9 mouse cellular contexts compared by ENCODE assay signal in the genomic region with DNA sequence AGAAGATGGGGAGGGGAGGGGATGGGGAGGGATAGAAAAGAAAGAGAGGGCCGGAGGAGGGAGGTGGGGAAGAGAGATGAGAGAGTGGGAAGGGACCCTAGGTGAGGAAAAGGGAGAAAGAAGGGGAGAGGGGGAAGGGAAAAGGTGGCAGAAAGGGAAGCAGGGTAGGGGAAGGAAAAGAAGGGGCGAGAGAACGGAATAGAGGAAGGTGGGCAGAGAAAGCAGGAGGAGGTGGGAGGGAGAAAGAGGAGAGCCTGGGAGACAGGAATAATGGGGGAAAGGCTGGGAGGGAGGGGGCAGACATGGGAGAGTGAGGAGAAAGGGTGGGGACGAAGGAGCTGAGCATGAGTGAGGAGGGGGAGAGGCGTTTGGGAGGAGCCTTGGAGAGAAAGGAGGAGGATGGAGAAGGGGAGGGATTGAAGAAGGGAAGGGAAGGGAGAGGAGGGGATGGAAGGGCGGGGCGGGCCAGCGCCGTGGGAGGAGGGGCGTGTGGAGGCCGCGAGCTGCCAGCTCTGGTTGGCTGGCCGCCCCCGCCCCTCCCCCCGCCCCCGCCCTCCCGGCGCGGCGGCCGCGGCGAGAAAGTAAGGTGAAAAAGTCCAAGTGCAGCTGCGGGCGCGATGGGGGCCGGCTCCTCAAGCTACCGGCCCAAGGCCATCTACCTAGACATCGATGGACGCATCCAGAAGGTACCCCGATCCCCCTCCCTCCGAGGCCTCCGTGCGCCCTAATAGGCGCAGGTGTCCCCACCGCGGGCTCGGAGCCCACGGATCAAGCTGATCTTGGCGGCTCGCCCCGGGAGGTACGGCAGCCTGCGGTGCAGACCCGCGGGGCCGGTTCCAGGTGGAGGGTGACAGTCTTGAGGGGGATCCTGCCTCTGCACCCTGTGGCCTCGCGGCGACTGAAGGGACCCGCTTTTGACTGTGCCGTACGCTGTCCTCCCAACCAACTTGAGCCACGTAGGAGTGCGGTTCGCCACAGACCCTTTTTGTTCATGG. TPM values are rescaled to one million over a fixed set of nuclear protein-coding genes. Genes with fewer than 3 reads are reported as not detected.
A peak's percentile ranks its signal among the peaks of the same experiment; 100 is the strongest.
DNase-seq lines count a peak whose midpoint lies in the region; ATAC-seq and TF ChIP-seq lines count a peak whose summit lies in the region.
"Had no signal": no experiment of that assay in that cellular context is flagged by ENCODE, and none has a peak within 500 bp of the region (broad histone marks: within the 10 kb centered on the region; RNA-seq: fewer than 3 reads in every experiment).

A gene (plus strand): TSS at position 540 of the 995 bp plus-strand sequence.

- no peaks in the 10 kb centered on the region for H3K9me3 ChIP-seq in intestine, embryonic 16.5 days (ENCODE audit: control insufficient read depth, low read length)
- H3K9me3 ChIP-seq in midbrain, embryonic 10.5 days (replicated peaks), result no peaks in the 10 kb centered on the region

- peak within 1 kb of the TSS; percentile 84 for H3K9ac ChIP-seq in intestine, embryonic 16.5 days (ENCODE audit: low read depth, low read length)

- ATAC-seq in granulocyte monocyte progenitor cell, adult 5-6 weeks (replicated peaks; ENCODE audit: poor library complexity, severe bottlenecking), result peak; percentile 37; the same call in 1 of the 2 replicates
- ATAC-seq in intestine, embryonic 16.5 days, result peak; percentile 73
- ATAC-seq in activated CD4-positive, CD25-positive, alpha-beta regulatory T cell, adult 4 months, result no peak

- intact Hi-C loops in left cerebral cortex, postnatal 25 days (cut with DNase I), result no loop called here

- 2% methylated on average over 42 of the region's 56 CpGs for WGBS in intestine, embryonic 16.5 days
- WGBS in midbrain, embryonic 10.5 days, result 1% methylated on average over 50 of the region's 56 CpGs
- WGBS in small intestine, adult 2 months, result 4% methylated on average over 55 of the region's 56 CpGs

- H3K36me3 ChIP-seq in intestine, embryonic 16.5 days (ENCODE audit: control insufficient read depth, insufficient read depth, low read length), result no peaks in the 10 kb centered on the region
- H3K36me3 ChIP-seq in midbrain, embryonic 10.5 days, result no peaks in the 10 kb centered on the region
- no peaks in the 10 kb centered on the region for H3K36me3 ChIP-seq in small intestine, adult 2 months (ENCODE audit: control insufficient read depth, insufficient read depth, low read length)

- H3K4me3 ChIP-seq in intestine, embryonic 16.5 days (ENCODE audit: low read length), result peak within 1 kb of the TSS; percentile 80
- peak within 1 kb of the TSS; percentile 81 for H3K4me3 ChIP-seq in midbrain, embryonic 10.5 days
- peak within 1 kb of the TSS; percentile 89 for H3K4me3 ChIP-seq in small intestine, adult 2 months (ENCODE audit: low read depth, low read length)

- TF ChIP-seq POLR2A in small intestine, adult 2 months (IDR thresholded peaks at IDR 0.05; ENCODE audit: low read depth, low read length), result peak; percentile 68; the same call in 1 of the 2 replicates

- peak; percentile 62 to 80 for DNase-seq in adrenal gland, postnatal 36 days
- peak; percentile 72 for DNase-seq in embryo, embryonic 11.5 days (ENCODE audit: low read depth, low spot score)
- DNase-seq in left cerebral cortex, postnatal 25 days (ENCODE audit: low spot score in 2 of 2), result peak; percentile 57 to 64
- DNase-seq in midbrain, embryonic 10.5 days (ENCODE audit: low spot score), result peak; percentile 85

- peak within 1 kb of the TSS; percentile 44 for H3K27ac ChIP-seq in intestine, embryonic 16.5 days (ENCODE audit: low read length)
- H3K27ac ChIP-seq in midbrain, embryonic 10.5 days (replicated peaks), result peak within 1 kb of the TSS; percentile 88
- H3K27ac ChIP-seq in small intestine, adult 2 months (ENCODE audit: insufficient read depth, low read depth, low read length), result peak within 1 kb of the TSS; percentile 74
- H3K27ac ChIP-seq: macrophage had no signal

- H3K4me2 ChIP-seq in intestine, embryonic 16.5 days (ENCODE audit: low read depth, low read length), result peak within 1 kb of the TSS; percentile 93

- H3K4me1 ChIP-seq in intestine, embryonic 16.5 days (ENCODE audit: control insufficient read depth, insufficient read depth, low read length), result peaks cover 50% of the 10 kb centered on the region
- H3K4me1 ChIP-seq in midbrain, embryonic 10.5 days, result peaks cover 59% of the 10 kb centered on the region
- H3K4me1 ChIP-seq in small intestine, adult 2 months (ENCODE audit: control insufficient read depth, insufficient read depth, insufficient read length, low read length), result peaks cover 40% of the 10 kb centered on the region

- H3K27me3 ChIP-seq in intestine, embryonic 16.5 days (replicated peaks; ENCODE audit: control insufficient read depth, insufficient read depth, low read length), result no peaks in the 10 kb centered on the region
- H3K27me3 ChIP-seq in midbrain, embryonic 10.5 days (ENCODE audit: low read depth, poor library complexity, severe bottlenecking), result peaks cover 53% of the 10 kb centered on the region
- H3K27me3 ChIP-seq in small intestine, adult 2 months (ENCODE audit: control insufficient read depth, insufficient read depth, low read length), result no peaks in the 10 kb centered on the region

- TF ChIP-seq CTCF in small intestine, adult 2 months (IDR thresholded peaks at IDR 0.05; ENCODE audit: extremely low read depth, insufficient read length, insufficient replicate concordance, low read depth, low read length), result no peak

RNA-seq across cellular contexts. Expression of the gene that starts here (rescaled TPM):
- total RNA-seq in adrenal gland, postnatal 36 days (2021), result 1 to 10 TPM; 3.2 to 3.7 TPM
- 1.4 TPM in 1 of 2 replicates, not detected in the other for total RNA-seq in granulocyte monocyte progenitor cell, adult 5-6 weeks (2014; fragmentation: Nextera tagmentation)
- not detected in 2 replicates for total RNA-seq in granulocyte monocyte progenitor cell, adult 5-6 weeks (2017)
- polyA plus RNA-seq in intestine, embryonic 16.5 days (2015; fragmentation: Nextera tagmentation; extraction: Ambion mirVana), result 62.5 and 65.2 TPM in 2 replicates
- total RNA-seq in left cerebral cortex, postnatal 25 days (2021), result 10 to 100 TPM; 23.5 to 24.8 TPM
- 12.1 and 21.1 TPM in 2 replicates for polyA plus RNA-seq in midbrain, embryonic 10.5 days (2016; fragmentation: Nextera tagmentation; extraction: Ambion mirVana)
- 112 and 394 TPM in 2 replicates for polyA plus RNA-seq in small intestine, adult 2 months (2012; rRNA removed)
- 1 to 10 TPM in 1 of 2 experiments, not detected in 1; 1.4 TPM for polyA plus RNA-seq in activated CD4-positive, CD25-positive, alpha-beta regulatory T cell, adult 4 months (2017; shearing (Covaris generic))
- polyA plus RNA-seq: macrophage had no signal

Comparison
In these comparisons a context has a peak if more than half of its experiments do, and no peak if none do; other contexts are left out.
1. RNA of the gene that starts here (total RNA-seq): 23.5 to 24.8 TPM in left cerebral cortex, postnatal 25 days; 3.2 to 3.7 TPM in adrenal gland, postnatal 36 days and 1.4 TPM in granulocyte monocyte progenitor cell, adult 5-6 weeks; every median in the first group is over 4 times any median in the second.
2. Peak in every context shown above with its lines, with median percentiles within 50 percentile points of each other: DNase-seq, H3K27ac ChIP-seq and H3K4me3 ChIP-seq.